ENCODE assay signal across 15 mouse cellular contexts in genomic region chr5:65860281-65861000, GRCm38 (mm10). TPM values are rescaled to one million over a fixed set of nuclear protein-coding genes. Genes with fewer than 3 reads are reported as not detected.
A peak's percentile ranks its signal among the peaks of the same experiment; 100 is the strongest.
DNase-seq lines count a peak whose midpoint lies in the region; ATAC-seq and TF ChIP-seq lines count a peak whose summit lies in the region.
"Had no signal": no experiment of that assay in that cellular context is flagged by ENCODE, and none has a peak within 500 bp of the region (broad histone marks: within the 10 kb centered on the region; RNA-seq: fewer than 3 reads in every experiment).

No protein-coding gene starts in this region.

- ATAC-seq in liver, embryonic 16.5 days (ENCODE audit: low read depth), result 0 out of 2 replicates have a peak, but pooled peaks have one; percentile 16
- no peak for ATAC-seq in liver, embryonic 11.5 days (replicated peaks; ENCODE audit: low FRiP score)
- peak; percentile 35 to 63 for ATAC-seq in hematopoietic stem cell, adult 5-6 weeks (replicated peaks in 1 of 2; ENCODE audit: insufficient read depth in 1 of 2, low FRiP score in 2 of 2, low TSS enrichment in 1 of 2, low read depth in 1 of 2, poor library complexity in 2 of 2, severe bottlenecking in 2 of 2)
- ATAC-seq in stomach, postnatal 0 days (ENCODE audit: low FRiP score, low TSS enrichment), result no peak
- ATAC-seq in forebrain, embryonic 13.5 days, result no peak
- no peak for ATAC-seq in kidney, embryonic 16.5 days (ENCODE audit: low FRiP score, low TSS enrichment)
- ATAC-seq: Patski had no signal

- no peak overlapping the region for H3K4me2 ChIP-seq in liver, embryonic 16.5 days (ENCODE audit: low read depth, low read length)
- no peak overlapping the region for H3K4me2 ChIP-seq in liver, embryonic 11.5 days
- H3K4me2 ChIP-seq in stomach, postnatal 0 days (replicated peaks; ENCODE audit: low read depth), result no peak overlapping the region
- H3K4me2 ChIP-seq in forebrain, embryonic 13.5 days, result no peak overlapping the region
- no peak overlapping the region for H3K4me2 ChIP-seq in kidney, embryonic 16.5 days (replicated peaks; ENCODE audit: low read depth, low read length)
- H3K4me2 ChIP-seq: embryonic facial prominence, embryonic 15.5 days; hindbrain, embryonic 14.5 days; liver, embryonic 15.5 days had no signal

- TF ChIP-seq CTCF in stomach, postnatal 0 days (IDR thresholded peaks at IDR 0.05; ENCODE audit: low read depth), result no peak

- H3K36me3 ChIP-seq in liver, embryonic 16.5 days (ENCODE audit: control insufficient read depth, insufficient read depth), result no peaks in the 10 kb centered on the region
- H3K36me3 ChIP-seq in liver, embryonic 11.5 days (ENCODE audit: control insufficient read depth, insufficient read depth, low read length), result no peaks in the 10 kb centered on the region
- no peaks in the 10 kb centered on the region for H3K36me3 ChIP-seq in stomach, postnatal 0 days (ENCODE audit: control insufficient read depth, insufficient read depth, low read length)
- H3K36me3 ChIP-seq in forebrain, embryonic 13.5 days (ENCODE audit: poor library complexity, severe bottlenecking), result no peaks in the 10 kb centered on the region
- no peaks in the 10 kb centered on the region for H3K36me3 ChIP-seq in kidney, embryonic 16.5 days (ENCODE audit: insufficient read depth, low read length)
- H3K36me3 ChIP-seq: embryonic facial prominence, embryonic 15.5 days; liver, embryonic 15.5 days had no signal

- no peaks in the 10 kb centered on the region for H3K4me1 ChIP-seq in liver, embryonic 16.5 days (ENCODE audit: control insufficient read depth, low read depth, low read length)
- peaks cover 7% of the 10 kb centered on the region; the same call in 1 of the 2 replicates for H3K4me1 ChIP-seq in liver, embryonic 11.5 days (replicated peaks; ENCODE audit: control insufficient read depth, insufficient read depth, low read length)
- H3K4me1 ChIP-seq in stomach, postnatal 0 days (replicated peaks; ENCODE audit: control insufficient read depth, insufficient read depth), result no peaks in the 10 kb centered on the region
- H3K4me1 ChIP-seq in forebrain, embryonic 13.5 days, result no peaks in the 10 kb centered on the region
- peaks cover 7% of the 10 kb centered on the region for H3K4me1 ChIP-seq in kidney, embryonic 16.5 days (ENCODE audit: insufficient read depth, low read length)

- H3K27ac ChIP-seq in liver, embryonic 16.5 days (ENCODE audit: low read length), result no peak overlapping the region
- no peak overlapping the region for H3K27ac ChIP-seq in liver, embryonic 11.5 days (ENCODE audit: low read depth, low read length)
- H3K27ac ChIP-seq in stomach, postnatal 0 days (replicated peaks), result no peak overlapping the region
- no peak overlapping the region for H3K27ac ChIP-seq in forebrain, embryonic 13.5 days
- H3K27ac ChIP-seq in kidney, embryonic 16.5 days (ENCODE audit: low read length), result no peak overlapping the region
- H3K27ac ChIP-seq: embryonic facial prominence, embryonic 15.5 days; hindbrain, embryonic 14.5 days; liver, embryonic 15.5 days had no signal

- TF ChIP-seq EP300 in stomach, postnatal 0 days (optimal IDR thresholded peaks at IDR 0.05), result no peak

- no peak overlapping the region for H3K9ac ChIP-seq in liver, embryonic 16.5 days (ENCODE audit: low read depth, low read length)
- no peak overlapping the region for H3K9ac ChIP-seq in liver, embryonic 11.5 days (ENCODE audit: low read depth, low read length)
- H3K9ac ChIP-seq in stomach, postnatal 0 days (ENCODE audit: low read length), result no peak overlapping the region
- no peak overlapping the region for H3K9ac ChIP-seq in forebrain, embryonic 13.5 days
- no peak overlapping the region for H3K9ac ChIP-seq in kidney, embryonic 16.5 days (replicated peaks; ENCODE audit: low read length)
- H3K9ac ChIP-seq: embryonic facial prominence, embryonic 15.5 days; hindbrain, embryonic 14.5 days; liver, embryonic 15.5 days had no signal

- no peak for DNase-seq in liver, embryonic 11.5 days (ENCODE audit: low spot score)
- DNase-seq in MEL-GATA-1-ER (ENCODE audit: extremely low read depth, low read depth), result peak; percentile 54
- DNase-seq in skeletal muscle tissue, adult 2 months (ENCODE audit: low read depth, low spot score), result peak; percentile 36
- no peak for DNase-seq in stomach, postnatal 0 days (ENCODE audit: low spot score)
- DNase-seq: adrenal gland, postnatal 36 days; cerebellum, postnatal 10 days; kidney, postnatal 10 days had no signal

- no peaks in the 10 kb centered on the region for H3K27me3 ChIP-seq in liver, embryonic 16.5 days (ENCODE audit: control insufficient read depth, insufficient read depth, low read depth, low read length)
- H3K27me3 ChIP-seq in liver, embryonic 11.5 days (replicated peaks; ENCODE audit: control insufficient read depth, insufficient read depth, low read length), result no peaks in the 10 kb centered on the region
- H3K27me3 ChIP-seq in stomach, postnatal 0 days (ENCODE audit: control insufficient read depth, insufficient read depth, low read length), result no peaks in the 10 kb centered on the region
- H3K27me3 ChIP-seq in forebrain, embryonic 13.5 days, result no peaks in the 10 kb centered on the region
- no peaks in the 10 kb centered on the region for H3K27me3 ChIP-seq in kidney, embryonic 16.5 days (ENCODE audit: insufficient read depth, low read length)
- H3K27me3 ChIP-seq: embryonic facial prominence, embryonic 15.5 days; liver, embryonic 15.5 days; Patski had no signal

- H3K4me3 ChIP-seq in liver, embryonic 16.5 days (ENCODE audit: low read depth, low read length), result no peak overlapping the region
- no peak overlapping the region for H3K4me3 ChIP-seq in liver, embryonic 11.5 days (ENCODE audit: low read depth, low read length)
- H3K4me3 ChIP-seq in stomach, postnatal 0 days (ENCODE audit: low read depth, low read length), result no peak overlapping the region
- no peak overlapping the region for H3K4me3 ChIP-seq in forebrain, embryonic 13.5 days
- no peak overlapping the region for H3K4me3 ChIP-seq in kidney, embryonic 16.5 days (ENCODE audit: low read length)
- H3K4me3 ChIP-seq: embryonic facial prominence, embryonic 15.5 days; liver, embryonic 15.5 days had no signal

- 30% methylated on average over 12 of the region's 12 CpGs for WGBS in liver, embryonic 16.5 days (ENCODE audit: insufficient replicate concordance)
- WGBS in liver, embryonic 11.5 days, result 50% methylated on average over 12 of the region's 12 CpGs
- WGBS in stomach, postnatal 0 days, result 85% methylated on average over 12 of the region's 12 CpGs
- 71% methylated on average over 12 of the region's 12 CpGs for WGBS in forebrain, embryonic 13.5 days
- WGBS in kidney, embryonic 16.5 days, result 80% methylated on average over 12 of the region's 12 CpGs

- H3K9me3 ChIP-seq in liver, embryonic 16.5 days (replicated peaks; ENCODE audit: control insufficient read depth, low read length), result no peaks in the 10 kb centered on the region
- no peaks in the 10 kb centered on the region for H3K9me3 ChIP-seq in liver, embryonic 11.5 days (ENCODE audit: control insufficient read depth, low read length)
- H3K9me3 ChIP-seq in stomach, postnatal 0 days (ENCODE audit: control insufficient read depth, low read length), result no peaks in the 10 kb centered on the region
- no peaks in the 10 kb centered on the region for H3K9me3 ChIP-seq in forebrain, embryonic 13.5 days (replicated peaks)
- H3K9me3 ChIP-seq in kidney, embryonic 16.5 days (ENCODE audit: low read length), result no peaks in the 10 kb centered on the region
- H3K9me3 ChIP-seq: embryonic facial prominence, embryonic 15.5 days; liver, embryonic 15.5 days had no signal

RNA-seq across cellular contexts. Expression of gene Rhoh, which starts 0.6 kb away (rescaled TPM):
- 1.8 and 2.2 TPM in 2 replicates for polyA plus RNA-seq in liver, embryonic 16.5 days (2015; fragmentation: Nextera tagmentation; extraction: Ambion mirVana)
- 1.3 and 2.4 TPM in 2 replicates for polyA plus RNA-seq in liver, embryonic 11.5 days (2014; fragmentation: Nextera tagmentation; extraction: Ambion mirVana)
- 47.1 and 48.3 TPM in 2 replicates for total RNA-seq in hematopoietic stem cell, adult 5-6 weeks (2017)
- polyA plus RNA-seq in stomach, postnatal 0 days (2015; fragmentation: Nextera tagmentation; extraction: Ambion mirVana), result 0.47 and 0.51 TPM in 2 replicates
- 0.29 and 0.32 TPM in 2 replicates for polyA plus RNA-seq in forebrain, embryonic 13.5 days (2015; fragmentation: Nextera tagmentation; extraction: Ambion mirVana)
- polyA plus RNA-seq in kidney, embryonic 16.5 days (2015; fragmentation: Nextera tagmentation; extraction: Ambion mirVana), result 0.80 and 0.84 TPM in 2 replicates

Comparison
In these comparisons a context has a peak if more than half of its experiments do, and no peak if none do; other contexts are left out.
1. ATAC-seq: peak in liver, embryonic 16.5 days (single experiment) and hematopoietic stem cell, adult 5-6 weeks (2 of 2); none in liver, embryonic 11.5 days (single experiment), stomach, postnatal 0 days (single experiment), forebrain, embryonic 13.5 days (single experiment) and kidney, embryonic 16.5 days (single experiment).
2. DNase-seq: peak in MEL-GATA-1-ER (single experiment) and skeletal muscle tissue, adult 2 months (single experiment); none in liver, embryonic 11.5 days (single experiment) and stomach, postnatal 0 days (single experiment).